Mouse (Mus musculus) kidney, adult 11 months (tissue): Measurements from ENCODE around the gene Usf3.

Experiments used
- DNase-seq: peaks from one replicate; pipeline ENCODE4 v3.0.0; 2022

The Usf3 gene

DNA sequence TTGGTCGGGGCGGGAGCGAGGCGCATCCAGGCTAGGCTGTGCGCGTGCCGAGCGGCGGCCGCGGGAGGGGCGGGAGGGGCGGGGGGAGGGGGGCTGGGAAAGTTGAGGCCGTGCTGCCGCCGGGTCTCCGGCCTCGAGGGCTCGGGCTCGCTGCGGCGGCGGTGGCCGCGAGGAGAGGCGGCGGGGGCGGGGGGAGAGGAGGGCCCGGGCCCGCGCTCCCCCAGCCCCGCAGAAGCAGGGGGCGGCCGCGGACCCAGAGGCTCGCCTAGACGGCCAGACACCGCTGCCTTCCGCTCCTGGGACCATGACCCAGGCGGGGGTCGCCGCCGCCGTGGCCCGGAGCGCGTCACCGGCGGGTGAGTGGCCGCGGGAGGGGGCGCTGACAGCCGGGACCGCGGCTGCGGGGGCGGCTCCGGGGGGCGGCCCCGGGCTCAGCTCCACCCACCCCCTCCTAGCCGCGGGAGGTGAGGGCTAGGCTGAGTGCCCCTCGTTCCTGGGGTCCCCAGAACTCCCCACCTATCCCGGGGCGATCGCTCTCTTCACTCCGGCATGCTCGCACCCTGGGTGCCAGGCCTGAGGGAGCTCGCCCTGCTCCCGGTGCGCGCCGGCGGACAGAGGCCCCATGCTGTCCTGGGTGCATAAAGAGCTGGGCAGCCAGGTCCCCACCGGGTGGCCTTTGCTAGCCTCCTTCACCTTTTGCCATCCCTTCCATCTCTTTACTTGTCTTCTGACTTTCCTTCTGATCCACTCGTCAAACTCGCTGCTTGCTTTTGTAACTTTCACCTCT, at the start of gene Usf3:
Gene Usf3, plus strand, starts transcription at position 92 of the 787 bp plus-strand sequence.
- DNase-seq, result peak; percentile 58

DNA sequence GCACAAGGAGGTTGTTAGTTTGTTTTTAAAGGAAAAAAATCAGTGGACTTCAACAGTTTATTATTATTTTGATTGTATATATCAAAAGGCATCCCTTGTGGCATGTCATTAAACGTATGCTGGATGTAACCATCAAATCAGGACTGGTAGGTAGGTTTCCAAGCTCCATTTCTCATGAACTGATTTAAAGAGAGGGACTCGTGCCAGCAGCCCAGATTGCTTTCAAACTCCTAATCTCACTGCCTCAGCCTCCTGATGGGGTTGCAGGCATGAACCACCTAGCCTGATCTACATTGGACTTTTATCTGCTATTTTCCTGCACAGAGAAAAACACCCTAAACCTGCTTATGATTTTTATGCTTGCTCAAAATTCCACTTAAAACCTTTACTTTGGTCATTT, 49.3 kb upstream of the Usf3 start:
- DNase-seq, result no peak

DNA sequence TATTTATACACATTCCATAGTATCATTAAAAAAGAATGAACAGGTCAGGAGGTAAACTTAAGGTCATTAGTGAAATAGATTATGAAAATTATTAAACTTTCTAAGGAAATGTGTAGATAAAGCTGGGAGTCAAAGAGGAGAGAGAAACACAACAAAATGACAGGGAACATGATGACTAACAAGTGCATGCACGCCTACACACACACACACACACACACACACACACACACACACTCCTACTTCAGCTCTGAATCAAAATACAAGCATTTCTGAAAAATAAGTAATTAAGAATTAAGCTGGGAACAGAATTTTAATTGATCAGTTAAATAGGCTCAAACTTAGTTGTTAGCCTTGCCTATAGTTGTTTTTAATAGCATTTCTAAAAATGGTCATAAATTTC, 48.3 kb upstream of the Usf3 start:
- DNase-seq, result no peak

DNA sequence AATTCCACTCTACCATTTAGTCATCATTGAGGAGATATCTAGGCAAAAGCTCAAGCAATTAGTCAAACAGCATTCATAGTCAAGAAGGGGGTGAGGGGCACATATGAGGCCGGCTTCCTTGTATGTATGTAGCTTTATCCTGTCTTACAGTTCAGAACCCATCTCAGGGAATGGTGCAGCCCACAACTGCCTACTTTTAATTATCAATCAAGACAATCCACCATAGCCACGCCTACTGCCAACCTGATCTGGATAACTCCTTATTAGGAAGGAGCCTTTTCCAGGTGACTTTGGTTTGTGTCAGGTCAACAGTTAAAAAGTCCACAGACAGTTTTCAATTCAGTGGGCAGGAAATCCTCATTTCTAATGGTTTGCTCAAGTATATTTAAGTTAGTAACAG, 47.6 kb upstream of the Usf3 start:
- peak; percentile 27 for DNase-seq

DNA sequence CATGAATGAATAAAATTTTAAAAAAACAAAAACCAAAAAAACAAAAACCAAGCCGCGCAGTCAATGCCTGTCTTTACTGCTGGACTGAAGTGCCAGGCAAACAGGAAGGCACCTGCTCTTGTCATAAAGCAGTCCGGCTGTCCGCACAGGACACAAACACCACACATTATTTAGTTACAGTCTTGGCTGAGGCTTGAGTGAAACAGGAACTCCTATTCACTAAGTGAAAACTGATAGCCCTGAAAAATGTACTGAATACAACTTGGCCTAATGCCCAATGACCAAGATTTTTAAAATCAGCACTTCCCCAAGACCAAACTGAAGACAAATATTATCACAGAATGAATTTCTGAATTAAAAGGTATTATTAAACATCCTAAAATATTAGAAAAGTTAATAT, 46.6 kb upstream of the Usf3 start:
- no peak for DNase-seq

DNA sequence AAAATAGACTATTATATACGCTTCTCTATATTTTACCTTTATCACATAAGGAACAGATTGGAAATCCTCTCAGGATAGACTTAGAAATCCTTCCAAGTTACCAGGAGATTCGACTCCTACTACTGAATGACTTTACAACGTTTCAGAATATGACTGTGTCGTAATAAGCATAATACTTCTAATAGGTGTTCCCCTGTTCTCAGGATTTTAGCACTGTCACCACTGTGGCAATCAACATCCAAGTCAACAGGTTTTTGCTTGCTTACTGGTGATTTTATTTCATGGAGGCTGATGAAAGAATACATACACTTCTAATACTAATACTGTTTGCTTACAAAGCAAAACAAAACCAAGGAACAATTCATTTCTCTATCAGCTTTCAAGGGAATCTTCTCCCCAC, 40.7 kb upstream of the Usf3 start:
- DNase-seq, result no peak

DNA sequence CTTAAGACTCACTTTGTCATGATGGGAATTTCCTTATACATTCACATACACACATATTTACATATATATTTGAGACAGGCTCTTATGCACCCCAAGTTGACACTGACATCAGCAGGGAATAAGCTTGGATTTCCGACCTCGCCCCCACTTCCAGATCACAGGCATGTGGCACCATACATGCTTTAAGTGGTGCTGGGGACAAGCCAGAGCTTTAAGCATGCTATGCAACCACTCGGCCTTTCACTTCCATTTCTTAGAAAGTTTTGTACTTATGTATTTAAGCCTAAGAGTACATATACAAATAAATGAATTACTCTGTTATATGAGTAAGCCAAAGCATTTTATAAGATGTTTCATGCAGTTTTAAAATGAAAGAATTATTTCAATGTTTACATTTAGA, 39.9 kb upstream of the Usf3 start:
- no peak for DNase-seq

DNA sequence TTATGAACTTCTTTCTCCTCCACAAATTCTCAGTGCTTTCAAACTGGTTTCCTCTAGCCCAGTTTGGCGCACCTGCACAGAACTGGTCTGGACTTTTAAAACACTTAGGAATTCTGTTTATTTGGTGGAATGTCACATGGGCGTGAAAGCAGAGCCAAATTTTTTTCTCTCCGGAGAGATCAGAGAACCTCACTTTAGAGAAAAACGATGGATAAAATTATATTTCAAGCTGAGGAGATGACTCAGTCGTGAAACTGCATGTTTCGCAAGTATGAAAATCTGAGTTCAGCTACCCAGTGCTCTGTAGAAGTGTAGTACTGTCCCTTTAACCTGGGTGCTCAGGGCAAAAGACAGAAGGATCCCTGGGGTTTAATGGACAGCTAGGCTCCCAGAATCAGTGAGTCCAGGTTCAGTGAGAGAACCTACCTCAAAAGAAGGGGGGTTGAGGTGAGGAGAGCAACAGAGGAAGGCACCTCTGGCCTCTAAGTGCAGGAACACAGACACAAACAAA, 36.5 kb upstream of the Usf3 start:
- DNase-seq, result peak; percentile 71

DNA sequence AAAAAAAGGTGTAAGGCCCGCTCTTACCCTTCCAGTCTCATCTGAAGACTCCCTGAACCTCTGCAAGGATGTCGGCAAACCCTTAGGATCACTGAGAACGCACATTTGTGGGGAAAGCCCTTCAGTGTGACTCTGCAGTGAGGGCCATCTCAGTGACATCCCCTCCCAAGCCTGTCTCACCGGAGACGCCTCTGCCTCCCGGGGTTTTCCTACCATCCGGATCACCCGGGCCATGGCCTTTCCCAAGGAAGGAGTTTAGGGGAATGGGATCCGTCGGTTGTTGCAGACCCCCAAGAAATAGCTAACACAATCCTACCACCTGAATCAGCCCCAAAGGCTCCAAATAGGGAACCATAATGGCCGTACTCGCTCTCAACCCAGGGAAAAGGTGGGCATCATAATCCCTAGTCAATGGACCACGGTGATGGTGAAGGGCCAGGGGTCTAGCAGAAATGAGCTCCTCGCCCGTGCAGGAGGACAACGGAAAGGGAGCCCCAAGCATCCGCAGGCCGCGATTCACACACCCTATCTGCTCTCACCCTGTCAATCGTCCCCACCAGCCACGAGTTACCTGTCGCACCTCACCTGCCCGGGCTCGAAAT, 34.6 kb upstream of the Usf3 start:
- DNase-seq, result no peak

DNA sequence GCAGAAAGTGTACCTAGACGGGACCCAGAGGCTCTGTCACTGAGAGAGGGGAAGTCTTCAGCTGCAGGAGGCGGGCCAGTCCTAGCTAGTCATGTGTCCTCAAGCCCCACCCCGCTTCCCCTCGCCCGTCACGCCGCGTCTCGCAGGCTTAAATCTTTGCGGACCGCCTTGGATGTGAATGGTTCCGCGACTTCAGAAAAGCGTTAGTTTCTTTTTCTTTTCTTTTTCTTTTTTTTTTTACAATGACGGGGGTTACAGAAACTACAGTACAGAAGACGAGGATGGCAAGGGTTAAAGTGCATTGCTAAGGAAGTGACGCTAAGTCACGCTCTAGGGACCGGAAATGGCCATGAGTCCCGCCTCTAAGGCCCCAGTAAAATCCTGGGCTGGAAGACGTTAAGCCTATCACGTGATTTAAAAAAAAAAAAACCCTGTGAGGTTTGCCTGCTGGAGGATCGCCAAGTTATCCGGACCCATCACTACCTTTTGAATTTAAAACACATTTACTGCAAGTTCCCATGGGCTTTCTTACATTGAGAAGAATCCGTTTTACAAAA, 34.0 kb upstream of the Usf3 start:
- peak; percentile 93 for DNase-seq

DNA sequence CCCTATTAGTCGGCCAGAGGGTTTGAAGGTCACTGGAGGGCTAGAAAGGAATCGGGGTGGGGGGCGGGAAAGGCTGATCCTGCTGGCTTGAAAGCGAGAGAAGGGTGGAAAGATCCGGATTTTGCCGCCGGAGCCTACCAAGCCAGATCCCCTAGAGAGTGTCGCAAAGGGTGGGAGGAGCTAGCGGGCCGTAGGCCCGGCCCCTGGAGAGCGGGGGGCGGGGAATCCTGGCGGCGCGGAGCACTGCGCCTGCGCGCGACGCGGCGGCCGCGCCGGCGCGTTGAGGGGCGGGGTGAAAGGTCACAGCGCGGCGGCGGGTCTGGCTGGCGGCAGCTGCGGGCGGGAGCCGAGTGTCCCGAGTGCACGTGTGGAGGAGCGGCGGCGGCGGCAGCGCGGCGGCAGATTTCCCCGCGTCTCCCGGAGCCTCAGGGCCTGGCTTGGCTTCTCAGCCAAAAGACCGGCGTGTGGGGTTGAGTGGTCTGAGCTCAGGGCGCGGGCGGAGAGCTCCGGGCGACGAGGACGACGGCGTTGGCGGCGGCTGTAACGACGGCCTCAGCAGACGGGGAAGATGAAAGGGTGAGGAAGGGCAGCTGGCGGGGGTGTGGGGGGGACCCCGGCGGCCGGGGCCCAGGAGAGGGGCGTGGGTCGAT, 33.4 kb upstream of the Usf3 start, which contains the start of the genes Atp6v1a and Naa50:
Gene Atp6v1a, minus strand, starts transcription at position 170 of the 650 bp plus-strand sequence.
Gene Naa50, plus strand, starts transcription at position 295 of the 650 bp plus-strand sequence.
- DNase-seq, result peak; percentile 95

DNA sequence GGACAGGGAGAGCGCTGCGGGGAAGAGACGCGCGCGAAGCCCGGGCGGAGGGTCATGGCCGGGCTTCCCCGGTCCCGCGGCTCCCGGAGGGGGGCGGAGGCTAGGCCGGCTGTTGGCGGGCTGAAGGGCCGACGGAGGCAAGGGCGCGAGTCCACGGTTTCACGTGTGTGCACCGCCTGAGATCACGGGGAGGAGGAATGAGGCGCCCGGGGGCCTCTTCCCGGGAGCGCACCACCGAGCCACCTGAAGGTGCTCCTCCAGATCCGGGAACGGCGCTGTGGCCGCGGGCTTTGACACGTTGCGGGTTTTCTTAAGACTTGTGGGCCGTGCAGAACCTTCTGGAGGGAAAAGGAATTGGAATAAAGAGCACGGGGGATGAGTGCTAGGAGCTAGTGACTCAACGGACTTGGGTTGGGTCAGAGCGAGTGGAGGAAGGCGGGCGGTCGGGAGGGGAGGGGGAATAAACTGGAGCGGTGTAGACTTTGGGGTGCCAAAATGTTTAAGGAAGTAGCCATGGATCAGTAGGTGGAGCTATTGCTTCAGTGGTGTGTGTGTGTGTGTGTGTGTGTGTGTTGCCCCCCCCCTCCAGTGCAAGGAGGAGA, 32.8 kb upstream of the Usf3 start:
- DNase-seq, result peak; percentile 83

DNA sequence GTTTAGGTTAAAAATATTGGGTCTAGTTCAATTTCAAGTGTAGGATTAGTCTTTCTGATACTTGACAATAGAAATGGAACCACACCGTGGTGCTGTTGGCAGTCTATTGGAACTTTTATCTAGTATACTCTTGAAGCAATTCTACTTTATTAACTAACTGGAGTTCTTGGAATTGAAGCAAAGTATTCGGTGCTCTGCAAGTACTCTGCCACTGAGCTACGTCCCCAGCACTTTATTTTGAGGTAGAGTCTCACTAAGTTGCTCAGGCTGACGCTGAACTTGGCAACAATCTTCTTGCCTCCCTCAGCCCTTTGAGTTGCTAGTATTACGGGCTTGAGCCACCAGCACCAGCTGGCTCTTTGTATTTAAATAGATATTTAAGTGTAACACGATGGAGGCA, 31.6 kb upstream of the Usf3 start:
- DNase-seq, result peak; percentile 13

DNA sequence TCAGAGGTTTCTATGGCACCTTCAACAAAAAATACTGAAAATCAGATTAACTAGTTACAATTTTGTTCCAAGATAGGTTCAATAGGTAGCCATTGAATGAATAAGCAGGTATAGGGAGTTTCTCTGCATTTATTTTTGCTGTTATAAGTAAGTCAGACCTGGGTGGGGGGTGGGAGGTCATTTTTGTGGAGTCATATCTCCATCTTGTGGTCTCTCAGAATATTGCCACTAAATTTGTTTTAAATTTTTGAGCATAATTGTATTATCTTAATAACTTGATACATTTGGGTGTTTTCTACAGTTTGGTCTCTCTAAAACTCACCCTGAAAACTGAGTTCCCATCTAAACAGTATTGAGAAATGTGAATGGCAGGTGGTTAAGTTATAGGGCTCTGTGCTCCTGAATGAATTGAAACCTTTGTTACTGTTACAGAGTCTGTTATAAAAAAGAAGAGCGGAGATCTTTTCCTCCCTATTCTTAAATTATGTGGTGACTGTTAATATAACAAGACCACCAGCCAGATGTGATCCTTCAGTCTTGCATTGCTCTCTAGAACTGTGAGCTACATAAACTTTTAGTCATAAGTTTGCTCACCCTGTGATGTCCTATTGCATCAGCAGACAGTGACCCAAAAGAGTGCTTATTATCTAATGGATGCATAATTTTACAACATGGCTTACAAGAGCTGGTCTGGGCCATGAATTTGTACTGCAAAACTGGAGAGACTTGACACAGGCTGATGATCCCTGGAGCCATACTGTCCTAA, 23.9 kb upstream of the Usf3 start:
- DNase-seq, result no peak

DNA sequence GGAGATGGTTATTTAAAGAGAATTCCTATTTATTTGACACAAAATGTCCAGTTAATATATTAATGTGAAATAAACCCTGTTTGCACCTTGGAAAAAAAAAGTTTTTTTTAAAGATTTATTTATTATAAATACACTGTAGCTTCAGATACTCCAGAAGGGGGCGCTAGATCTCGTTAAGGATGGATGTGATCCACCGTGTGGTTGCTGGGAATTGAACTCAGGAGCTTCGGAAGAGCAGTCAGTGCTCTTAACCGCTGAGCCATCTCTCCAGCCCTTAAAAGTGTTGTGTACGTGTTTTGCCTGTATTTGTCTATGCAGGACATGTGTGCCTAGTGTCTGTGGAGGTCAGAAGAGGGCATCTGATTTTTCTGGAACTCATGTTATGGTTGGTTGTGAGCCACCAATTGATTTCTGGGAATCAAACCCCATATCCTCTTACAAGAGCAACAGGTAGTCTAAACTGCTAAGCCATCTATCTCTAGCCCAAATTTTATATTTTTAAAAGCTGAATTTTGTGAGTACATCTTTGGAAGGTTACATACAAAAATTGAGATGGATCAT, 18.5 kb upstream of the Usf3 start:
- no peak for DNase-seq

DNA sequence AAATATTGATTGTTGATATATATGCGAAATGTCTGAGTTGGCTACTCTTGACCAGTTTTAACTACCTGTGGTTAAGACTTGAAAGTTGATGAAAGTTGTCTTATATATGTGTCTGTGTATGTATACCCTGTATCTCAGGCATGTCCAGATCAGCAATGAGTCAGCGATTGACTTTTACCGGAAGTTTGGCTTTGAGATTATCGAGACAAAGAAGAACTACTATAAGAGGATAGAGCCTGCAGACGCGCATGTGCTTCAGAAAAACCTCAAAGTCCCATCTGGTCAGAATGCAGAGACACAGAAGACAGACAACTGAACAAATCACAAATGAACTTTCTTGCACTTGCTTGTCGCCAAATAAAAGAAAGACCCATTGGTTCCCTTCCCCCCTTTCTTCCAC, 13.7 kb upstream of the Usf3 start:
- no peak for DNase-seq

DNA sequence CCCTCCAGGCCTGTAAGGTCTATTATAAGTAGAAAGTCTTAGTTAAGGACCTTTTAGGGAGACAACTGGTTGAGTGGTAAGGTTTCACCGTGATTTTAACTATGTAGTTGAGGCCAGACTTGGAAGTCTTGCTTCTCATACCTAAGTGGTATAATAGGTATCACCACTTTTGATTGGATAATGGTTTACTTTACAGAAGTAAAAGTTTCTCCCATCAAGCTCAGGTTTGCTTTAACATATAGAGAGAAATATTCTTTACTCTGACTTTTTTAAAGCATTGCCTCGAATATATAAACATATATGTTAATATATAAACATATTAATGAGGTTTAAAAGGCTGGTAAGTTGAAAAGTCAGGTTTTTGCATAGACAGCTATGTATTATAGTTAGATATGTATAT, 9.2 kb upstream of the Usf3 start:
- DNase-seq, result no peak

DNA sequence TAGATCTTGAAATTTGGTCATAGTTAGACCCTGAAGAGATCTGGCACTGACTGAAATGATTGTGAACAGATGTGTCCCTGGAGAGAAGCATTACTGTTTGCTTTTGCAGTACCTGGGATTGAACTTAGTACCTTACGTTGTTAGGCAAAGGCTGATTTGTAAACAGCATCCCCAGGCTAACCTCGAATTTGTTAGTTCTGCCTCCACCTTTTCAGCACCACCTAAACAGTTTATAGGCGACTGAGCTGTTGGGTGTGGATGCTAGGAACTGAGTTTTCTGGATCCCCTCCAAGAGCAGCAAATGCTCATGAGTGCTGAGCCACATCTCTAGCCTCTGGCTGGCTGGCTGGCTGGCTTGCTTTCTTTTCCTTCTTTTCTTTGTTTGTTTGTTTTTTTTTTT, 7.9 kb upstream of the Usf3 start:
- no peak for DNase-seq

DNA sequence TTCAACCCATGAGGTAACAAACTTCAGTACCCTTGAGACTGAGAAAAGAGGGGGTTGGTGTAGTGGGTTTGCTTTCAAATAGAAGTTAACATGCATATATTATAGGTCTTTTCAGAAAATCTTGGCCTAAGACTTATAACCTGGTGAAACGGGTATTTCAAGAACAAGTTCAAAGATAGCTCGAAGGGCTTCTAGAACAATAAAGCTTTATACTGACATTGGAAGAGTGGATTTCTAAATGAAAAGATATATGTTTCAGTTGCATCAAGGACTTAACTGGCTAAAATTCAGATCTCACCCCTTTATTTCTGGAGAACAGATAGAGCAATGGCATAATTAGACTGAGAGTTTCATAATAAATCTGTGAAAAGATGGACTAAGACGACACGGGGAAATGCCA, 4.1 kb upstream of the Usf3 start:
- DNase-seq, result no peak

DNA sequence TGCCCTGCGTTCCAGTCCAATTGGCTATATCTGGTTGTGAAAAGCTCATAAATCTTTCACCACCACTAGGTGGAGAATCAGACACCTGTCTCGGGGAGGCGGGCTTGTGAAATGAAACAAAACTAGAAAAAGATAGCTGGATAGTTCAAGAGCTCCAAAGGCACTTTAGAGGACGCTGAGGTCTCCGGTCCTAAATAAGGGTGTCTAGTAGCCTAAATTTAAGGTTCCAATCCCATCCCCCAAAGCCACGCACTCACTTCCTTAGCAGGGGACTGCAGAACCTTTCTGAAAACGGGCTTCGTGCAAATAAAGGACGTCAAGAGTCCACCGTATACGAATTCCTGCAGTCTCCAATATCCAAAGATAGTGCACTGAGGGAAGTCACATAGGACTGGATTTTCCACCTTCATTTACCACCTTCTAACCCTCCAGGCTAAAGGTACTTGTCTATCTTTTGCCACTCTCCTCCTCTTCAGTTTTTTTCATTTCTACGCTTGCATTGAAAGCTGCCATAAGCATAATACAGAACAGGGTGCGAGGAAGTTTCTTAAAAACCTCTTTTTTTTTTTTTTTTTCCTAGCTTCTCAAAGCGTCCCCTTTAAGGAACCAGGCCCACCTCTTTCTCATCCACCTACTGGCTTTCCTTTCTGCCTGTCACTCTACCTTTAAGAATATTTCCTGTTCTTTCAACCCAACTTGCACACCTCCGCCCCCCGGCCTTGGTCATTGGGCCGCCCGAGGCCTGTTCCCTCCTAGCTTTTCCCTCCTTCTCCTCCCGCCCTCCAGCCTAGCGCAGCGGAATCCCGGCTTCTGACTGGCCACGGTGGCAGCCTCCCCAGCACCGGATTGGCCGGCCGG, 520 bp upstream of the Usf3 start:
- peak; percentile 99 for DNase-seq

DNA sequence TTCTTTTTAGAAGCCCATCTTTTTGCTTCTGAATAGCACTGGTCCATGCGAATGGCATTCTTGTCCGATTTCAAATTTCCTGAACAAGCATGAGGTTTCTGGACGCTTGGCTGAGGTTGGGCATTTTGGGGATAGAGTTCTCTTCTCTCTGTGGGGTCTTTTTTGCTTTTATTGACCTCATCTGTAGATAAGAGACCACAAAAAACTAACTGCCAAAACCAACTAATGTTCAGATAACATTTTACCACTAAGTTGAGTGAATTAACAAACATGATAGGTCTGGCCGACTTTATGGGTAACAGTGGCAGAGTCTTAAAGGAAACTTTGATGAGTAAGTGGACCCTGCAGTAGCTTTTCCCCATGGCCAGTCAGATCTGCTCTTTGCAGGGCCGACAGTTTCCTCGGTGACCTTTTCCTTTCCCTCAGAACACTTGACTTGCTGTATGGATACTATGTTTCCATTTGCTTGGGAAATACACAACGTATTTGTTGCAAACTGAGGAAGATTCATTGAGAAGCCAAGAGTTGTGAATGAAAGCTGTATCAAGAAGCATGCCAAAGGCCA, 1.0 kb downstream of the Usf3 start:
- no peak for DNase-seq
